Mouse (Mus musculus): ENCODE results near the gene Masp2. TPM values are rescaled to one million over a fixed set of nuclear protein-coding genes. Genes with fewer than 3 reads are reported as not detected.

Gene Masp2
- total RNA-seq, 2 experiments from 2014 or later = 0.13 TPM; not detected in 1

- no peak for DNase-seq
Measured at GRCm38 (mm10) chr4:148635309-148635708, 33.0 kb downstream of the Masp2 start.

- DNase-seq = no peak
Measured at GRCm38 (mm10) chr4:148638302-148638701, 35.9 kb downstream of the Masp2 start.

- no peak for DNase-seq
Measured at GRCm38 (mm10) chr4:148639455-148639854, 37.1 kb downstream of the Masp2 start.

DNA sequence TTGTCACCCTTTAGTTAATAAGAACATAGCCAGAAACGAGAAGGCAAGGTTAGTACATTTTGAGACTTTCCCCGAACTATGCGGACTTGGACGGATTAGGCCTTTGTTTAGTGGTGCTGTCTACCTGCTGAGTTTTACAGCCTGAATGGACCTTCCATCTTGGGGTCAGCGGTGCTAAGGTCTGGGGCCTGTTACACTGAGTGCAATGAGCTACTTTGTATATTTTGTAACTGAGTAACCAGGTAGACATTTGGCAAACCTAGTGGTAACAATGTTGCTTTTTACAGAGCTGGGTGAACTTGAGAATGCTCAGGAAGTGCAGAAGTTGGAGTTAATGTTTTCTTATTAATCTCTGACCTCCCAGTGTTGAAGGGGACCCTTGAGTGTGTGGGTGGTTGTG, 38.8 kb downstream of the Masp2 start:
- no peak for DNase-seq

- no peak for DNase-seq
Measured at GRCm38 (mm10) chr4:148643291-148644156, 41.2 kb downstream of the Masp2 start, which contains the start of gene Gm572. Gene Gm572, plus strand, starts transcription at chr4:148643317.

GRCm38 (mm10) chr4:148644157-148644511, 41.8 kb downstream of the Masp2 start:
- peak; percentile 42 to 71 for DNase-seq

DNA sequence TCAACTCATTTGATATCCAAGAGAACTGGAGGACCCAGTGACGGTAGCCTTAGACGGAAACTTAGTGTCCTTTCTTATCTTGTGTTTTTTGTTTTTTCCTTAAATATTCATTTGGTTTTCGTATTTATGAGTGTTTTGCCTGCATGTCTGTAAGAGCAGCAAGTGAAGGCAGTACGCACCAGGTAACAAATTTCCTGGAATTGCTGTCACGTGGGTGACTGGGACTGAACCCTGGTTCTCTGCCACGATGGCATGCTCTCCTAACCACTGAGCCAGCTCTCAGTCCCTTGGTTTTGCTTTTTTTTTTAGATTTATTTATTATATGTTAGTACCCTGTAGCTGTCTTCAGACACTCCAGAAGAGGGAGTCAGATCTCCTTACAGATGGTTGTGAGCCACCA, 42.6 kb downstream of the Masp2 start:
- no peak for DNase-seq

DNA sequence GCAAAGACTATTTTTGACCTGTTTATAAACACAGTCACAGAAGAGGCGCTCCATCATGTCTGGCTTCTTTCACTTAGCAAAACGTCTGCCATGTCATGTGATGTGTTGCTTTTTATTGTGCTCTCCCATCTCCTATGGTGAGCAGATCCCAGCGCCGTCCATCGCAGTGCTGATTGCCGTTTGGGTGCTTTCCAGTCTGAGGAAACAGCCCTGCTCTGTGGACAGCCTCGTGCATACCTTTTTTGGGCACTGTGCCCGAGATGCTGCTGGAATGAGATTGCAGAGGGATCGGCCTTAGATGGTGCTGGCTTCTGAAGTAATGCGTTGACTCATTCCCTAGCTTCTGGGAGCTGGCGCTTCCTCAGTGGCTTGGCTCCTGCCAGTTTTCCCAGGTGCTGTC, 44.3 kb downstream of the Masp2 start:
- peak; percentile 35 to 54 for DNase-seq

- no peak for DNase-seq
Measured at GRCm38 (mm10) chr4:148649309-148649708, 47.0 kb downstream of the Masp2 start.

DNA sequence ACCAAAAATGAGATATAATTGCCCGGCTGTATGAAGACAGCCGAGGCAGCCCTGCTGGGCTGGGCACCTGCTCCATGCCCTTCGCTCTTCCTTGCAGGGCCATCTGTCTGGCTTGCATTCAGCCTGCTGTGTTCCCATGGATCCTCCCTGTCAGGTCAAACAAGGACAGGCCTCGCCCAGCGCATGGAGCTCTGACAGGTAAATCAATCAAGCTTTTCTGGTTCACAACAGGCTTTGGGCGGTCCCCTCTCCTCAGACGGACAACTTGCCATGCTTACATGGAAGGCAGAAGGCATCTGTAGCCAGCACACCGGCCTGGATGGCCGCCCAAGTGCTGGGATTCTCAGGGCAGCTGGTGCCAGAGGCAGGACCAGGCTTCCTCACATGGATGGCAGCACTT, 48.7 kb downstream of the Masp2 start:
- DNase-seq = peak; percentile 51

GRCm38 (mm10) chr4:148654701-148655398, 52.5 kb downstream of the Masp2 start:
- no peak for DNase-seq

- DNase-seq = no peak
Measured at GRCm38 (mm10) chr4:148656691-148657258, 54.4 kb downstream of the Masp2 start.

DNA sequence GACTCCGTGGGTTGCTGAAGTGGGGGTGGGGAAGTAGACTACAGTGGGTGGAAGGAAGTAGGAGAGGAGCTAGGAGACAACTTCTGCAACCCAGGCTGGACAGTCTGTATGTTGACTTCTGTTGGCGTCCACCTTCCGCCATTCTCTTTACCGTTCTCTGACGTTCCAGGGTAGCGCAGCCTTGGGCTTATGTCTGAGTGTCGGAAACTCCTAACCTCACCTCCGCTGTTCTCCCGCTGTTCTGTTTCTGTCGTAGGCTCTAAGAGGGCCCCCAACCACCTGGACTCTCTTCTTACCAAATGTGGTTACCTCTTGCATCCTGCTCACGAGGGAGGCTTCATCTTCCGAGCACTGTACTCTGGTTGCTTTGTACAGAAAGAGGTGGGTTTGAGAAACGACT, 55.4 kb downstream of the Masp2 start:
- DNase-seq = no peak

DNA sequence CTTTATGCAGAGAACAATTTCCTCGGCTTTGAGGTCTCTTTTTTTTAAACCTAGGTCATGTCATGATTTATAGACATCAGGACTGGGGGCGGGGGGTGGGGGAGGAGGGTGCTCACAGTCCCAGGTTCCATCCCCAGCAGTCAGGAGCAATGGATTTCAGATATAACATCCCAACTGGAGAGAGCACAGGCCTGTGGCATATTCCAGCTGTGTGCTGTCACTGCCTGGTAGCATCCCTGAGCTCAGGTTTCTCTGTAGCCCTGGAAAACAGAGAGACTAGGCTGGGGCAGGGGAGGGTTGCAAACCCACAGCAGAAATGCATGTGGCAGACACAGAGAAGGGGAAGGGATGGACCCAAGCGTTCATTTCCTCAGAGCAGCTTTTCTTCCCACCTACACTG, 57.8 kb downstream of the Masp2 start:
- DNase-seq = no peak

GRCm38 (mm10) chr4:148662168-148662965, 60.0 kb downstream of the Masp2 start:
- peak; percentile 64 to 90 for DNase-seq

- DNase-seq = no peak
Measured at GRCm38 (mm10) chr4:148663326-148663725, 61.0 kb downstream of the Masp2 start.

GRCm38 (mm10) chr4:148664021-148664420, 61.7 kb downstream of the Masp2 start:
- DNase-seq = no peak

Other genes with a start within 250 kb of the Masp2 start
- gene Ubiad1, start 157.8 kb upstream of the Masp2 start, total RNA-seq (2021) = 10 to 100 TPM; 17.6 to 18.7 TPM
- 10 to 100 TPM; 49.8 to 51.4 TPM for gene Mtor, start 153.9 kb upstream of the Masp2 start, total RNA-seq (2021)
- 1 to 10 TPM; 1.2 to 2.0 TPM for gene Angptl7, start 102.1 kb upstream of the Masp2 start, total RNA-seq (2021)
- gene Exosc10, start 44.1 kb upstream of the Masp2 start, total RNA-seq (2021) = 10 to 100 TPM; 33.7 to 39.3 TPM
- gene Srm, start 11.1 kb upstream of the Masp2 start, total RNA-seq (2021) = 10 to 100 TPM; 14.7 TPM
- 100 to 1,000 TPM; 125 to 126 TPM for gene Tardbp, start 24.5 kb downstream of the Masp2 start, total RNA-seq (2021)
- 1 to 10 TPM; 5.8 to 6.1 TPM for gene Gm572, start 40.8 kb downstream of the Masp2 start, total RNA-seq (2021)
- gene Casz1, start 201.9 kb downstream of the Masp2 start, total RNA-seq (2021) = 10 to 100 TPM; 35.9 to 41.1 TPM